Mouse (Mus musculus): ENCODE data around the gene Gdpgp1. TPM values are rescaled to one million over a fixed set of nuclear protein-coding genes. Genes with fewer than 3 reads are reported as not detected.

The Gdpgp1 gene
- total and polyA plus RNA-seq, 2 experiments from 2014 or later = 2.8 to 5.9 TPM

DNA sequence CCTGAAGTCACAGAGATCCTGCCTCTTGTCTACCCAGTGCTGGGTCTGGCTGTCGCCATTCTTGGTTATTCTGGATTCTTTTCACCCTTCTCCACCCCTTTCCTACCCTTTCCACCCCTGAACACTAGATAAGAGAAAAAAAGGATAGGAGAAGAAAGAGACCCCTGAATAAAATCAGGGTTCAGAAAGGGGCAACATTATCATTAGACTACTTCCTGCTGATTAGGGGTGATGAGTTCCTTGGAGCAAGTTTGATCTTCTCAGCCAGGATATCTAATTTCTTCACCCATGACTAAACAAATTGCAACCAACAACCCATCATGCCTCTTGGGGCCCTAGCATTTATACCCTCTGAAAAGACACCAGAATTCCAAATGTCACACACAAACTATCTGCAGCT, 35.1 kb downstream of the Gdpgp1 start:
- H3K4me3 ChIP-seq (ENCODE audit: low read depth, low read length) = no peak overlapping the region
- no peak for DNase-seq (ENCODE audit: low spot score)
- no peak overlapping the region for H3K27ac ChIP-seq (ENCODE audit: low read depth, low read length)
- H3K9me3 ChIP-seq (ENCODE audit: low read length) = no peaks in the 10 kb centered on the region
- no peak overlapping the region for H3K9ac ChIP-seq (replicated peaks; ENCODE audit: low read length, poor library complexity, severe bottlenecking)
- H3K36me3 ChIP-seq (ENCODE audit: insufficient read depth, low read length) = peaks cover 16% of the 10 kb centered on the region; the same call in 1 of the 2 replicates
- no peak for TF ChIP-seq CTCF (IDR thresholded peaks at IDR 0.05)
- 80% methylated on average over 1 of the region's 1 CpGs for WGBS
- H3K27me3 ChIP-seq (ENCODE audit: insufficient read depth, low read length) = no peaks in the 10 kb centered on the region
- H3K4me1 ChIP-seq (ENCODE audit: insufficient read depth, low read length) = peaks cover 13% of the 10 kb centered on the region
- no peak for ATAC-seq (ENCODE audit: low FRiP score)
- no peak overlapping the region for H3K4me2 ChIP-seq (ENCODE audit: low read depth, low read length, poor library complexity, severe bottlenecking)

DNA sequence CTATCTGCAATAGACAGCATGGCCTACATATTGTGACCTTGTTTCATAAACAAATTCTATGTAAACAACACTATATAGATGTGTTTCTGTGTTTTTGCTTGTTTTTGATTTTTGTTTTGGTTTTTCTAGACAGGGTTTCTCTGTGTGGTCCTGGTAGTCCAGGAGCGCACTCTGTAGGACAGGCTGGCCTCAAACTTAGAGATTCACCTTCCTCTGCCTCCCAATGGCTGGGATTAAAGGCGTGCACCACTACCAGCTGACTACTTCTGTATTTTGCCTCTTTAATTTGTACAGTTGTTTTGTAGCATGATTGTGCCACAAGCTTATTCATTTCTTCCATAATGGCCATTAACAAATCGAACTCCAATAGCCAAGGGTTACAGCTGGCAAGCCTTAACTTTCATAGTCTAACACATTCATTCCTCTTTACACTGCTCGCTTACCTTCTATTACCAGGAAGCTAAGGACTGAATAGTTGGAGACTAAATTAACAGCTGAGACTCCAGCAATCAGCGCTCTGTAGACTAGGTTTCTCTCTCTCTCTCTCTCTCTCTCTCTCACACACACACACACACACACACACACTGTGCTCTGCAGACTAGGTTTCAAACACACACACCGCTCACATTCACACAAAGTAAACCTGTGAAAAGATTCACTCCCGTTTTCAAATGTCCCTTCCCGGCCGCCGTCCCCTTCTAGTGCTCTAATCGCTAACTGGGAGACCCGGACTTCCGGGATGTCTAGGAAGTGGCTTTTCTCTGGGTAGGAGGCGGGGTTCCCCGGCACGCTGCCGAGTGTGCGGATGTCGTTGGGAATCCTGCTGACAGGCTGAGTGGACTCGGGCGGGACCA, 36.5 kb downstream of the Gdpgp1 start, which contains the start of gene Vps33b:
Gene Vps33b (plus strand): TSS at position 753 of the 854 bp plus-strand sequence.
- Histone ChIP-seq H3K9ac (replicated peaks; ENCODE audit: low read length, poor library complexity, severe bottlenecking) (peak within 1 kb of the TSS; percentile 68), H3K36me3 (ENCODE audit: insufficient read depth, low read length) (peaks cover 27% of the 10 kb centered on the region), H3K27me3 (ENCODE audit: insufficient read depth, low read length) (no peaks in the 10 kb centered on the region), H3K4me3 (ENCODE audit: low read depth, low read length) (peak within 1 kb of the TSS; percentile 54), H3K27ac (ENCODE audit: low read depth, low read length) (peak within 1 kb of the TSS; percentile 60), H3K4me2 (ENCODE audit: low read depth, low read length, poor library complexity, severe bottlenecking) (peak within 1 kb of the TSS; percentile 61), H3K4me1 (ENCODE audit: insufficient read depth, low read length) (peaks cover 13% of the 10 kb centered on the region), H3K9me3 (ENCODE audit: low read length) (no peaks in the 10 kb centered on the region)
- ATAC-seq (ENCODE audit: low FRiP score) (peak; percentile 91), DNase-seq (ENCODE audit: low spot score) (peak; percentile 95)
- TF ChIP-seq CTCF (IDR thresholded peaks at IDR 0.05) = 0 out of 2 replicates have a peak, but pooled peaks have one; percentile 5
- 5% methylated on average over 21 of the region's 21 CpGs for WGBS

DNA sequence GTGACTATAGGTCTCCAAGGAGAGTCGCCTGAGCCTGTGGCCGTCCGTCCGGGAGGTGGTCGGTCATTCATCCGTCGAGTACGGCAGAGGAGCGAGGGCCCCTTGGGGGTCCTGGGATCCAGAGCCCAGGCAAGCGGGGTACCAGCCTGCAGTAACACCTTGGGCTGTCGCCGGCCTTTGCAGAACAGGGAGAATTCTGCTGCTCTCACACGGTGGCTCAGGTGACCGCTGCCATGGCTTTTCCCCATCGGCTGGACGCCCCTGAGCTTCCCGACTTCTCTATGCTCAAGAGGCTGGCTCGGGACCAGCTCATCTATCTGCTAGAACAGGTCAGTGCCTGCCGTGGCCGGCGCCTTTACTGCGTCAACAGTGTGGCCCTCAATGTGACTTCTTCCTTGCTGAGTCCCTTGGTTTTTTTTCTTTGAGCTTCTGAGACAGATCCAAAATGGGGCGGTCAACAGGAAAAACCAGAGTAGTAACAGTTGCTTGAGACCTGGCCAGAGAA, 37.1 kb downstream of the Gdpgp1 start:
- H3K4me1 ChIP-seq (ENCODE audit: insufficient read depth, low read length) = peaks cover 13% of the 10 kb centered on the region
- H3K27ac ChIP-seq (ENCODE audit: low read depth, low read length) = peak overlapping the region; percentile 60
- H3K4me2 ChIP-seq (ENCODE audit: low read depth, low read length, poor library complexity, severe bottlenecking) = peak overlapping the region; percentile 61
- TF ChIP-seq CTCF (IDR thresholded peaks at IDR 0.05) = no peak
- H3K27me3 ChIP-seq (ENCODE audit: insufficient read depth, low read length) = no peaks in the 10 kb centered on the region
- DNase-seq (ENCODE audit: low spot score) = peak; percentile 52
- peak; percentile 78 for ATAC-seq (ENCODE audit: low FRiP score)
- peak overlapping the region; percentile 54 for H3K4me3 ChIP-seq (ENCODE audit: low read depth, low read length)
- H3K9me3 ChIP-seq (ENCODE audit: low read length) = no peaks in the 10 kb centered on the region
- peaks cover 23% of the 10 kb centered on the region for H3K36me3 ChIP-seq (ENCODE audit: insufficient read depth, low read length)
- WGBS = under 1% methylated on average over 23 of the region's 23 CpGs
- H3K9ac ChIP-seq (replicated peaks; ENCODE audit: low read length, poor library complexity, severe bottlenecking) = peak overlapping the region; percentile 68

DNA sequence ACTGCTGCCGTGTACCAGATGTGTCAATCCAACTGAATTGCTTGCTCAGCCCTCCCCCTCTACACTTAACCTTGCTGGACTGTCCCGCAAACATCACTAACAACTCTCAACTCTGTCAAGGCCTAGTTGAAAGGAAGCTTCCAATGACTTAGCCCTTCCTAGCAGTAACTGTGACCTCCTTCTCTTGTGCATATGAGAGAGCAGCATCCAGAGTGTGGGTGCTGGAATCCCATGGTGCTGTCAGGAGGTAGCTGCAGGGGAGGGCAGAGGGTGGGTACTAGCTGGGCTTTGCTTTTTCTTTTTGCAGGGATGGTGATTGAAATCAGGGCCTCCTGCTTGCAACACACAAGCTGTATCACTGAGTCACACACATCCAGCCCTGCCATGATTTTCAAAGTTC, 40.8 kb downstream of the Gdpgp1 start:
- H3K36me3 ChIP-seq (ENCODE audit: insufficient read depth, low read length) = peaks cover 42% of the 10 kb centered on the region
- no peaks in the 10 kb centered on the region for H3K27me3 ChIP-seq (ENCODE audit: insufficient read depth, low read length)
- no peak for DNase-seq (ENCODE audit: low spot score)
- 93% methylated on average over 2 of the region's 2 CpGs for WGBS
- peaks cover 5% of the 10 kb centered on the region; the same call in 1 of the 2 replicates for H3K9me3 ChIP-seq (ENCODE audit: low read length)
- no peak overlapping the region for H3K4me3 ChIP-seq (ENCODE audit: low read depth, low read length)
- H3K27ac ChIP-seq (ENCODE audit: low read depth, low read length) = no peak overlapping the region
- no peak overlapping the region for H3K4me2 ChIP-seq (ENCODE audit: low read depth, low read length, poor library complexity, severe bottlenecking)
- peaks cover 13% of the 10 kb centered on the region for H3K4me1 ChIP-seq (ENCODE audit: insufficient read depth, low read length)
- H3K9ac ChIP-seq (replicated peaks; ENCODE audit: low read length, poor library complexity, severe bottlenecking) = no peak overlapping the region
- TF ChIP-seq CTCF (IDR thresholded peaks at IDR 0.05) = no peak
- no peak for ATAC-seq (ENCODE audit: low FRiP score)

- DNase-seq (ENCODE audit: low spot score) (no peak), ATAC-seq (ENCODE audit: low FRiP score) (no peak)
- no peak overlapping the region for H3K4me2 ChIP-seq (ENCODE audit: low read depth, low read length, poor library complexity, severe bottlenecking)
- H3K9ac ChIP-seq (replicated peaks; ENCODE audit: low read length, poor library complexity, severe bottlenecking) = no peak overlapping the region
- no peaks in the 10 kb centered on the region for H3K4me1 ChIP-seq (ENCODE audit: insufficient read depth, low read length)
- H3K27ac ChIP-seq (ENCODE audit: low read depth, low read length) = no peak overlapping the region
- H3K4me3 ChIP-seq (ENCODE audit: low read depth, low read length) = no peak overlapping the region
- peaks cover 5% of the 10 kb centered on the region; the same call in 1 of the 2 replicates for H3K9me3 ChIP-seq (ENCODE audit: low read length)
- 99% methylated on average over 4 of the region's 4 CpGs for WGBS
- no peak for TF ChIP-seq CTCF (IDR thresholded peaks at IDR 0.05)
- no peaks in the 10 kb centered on the region for H3K27me3 ChIP-seq (ENCODE audit: insufficient read depth, low read length)
- H3K36me3 ChIP-seq (ENCODE audit: insufficient read depth, low read length) = peaks cover 54% of the 10 kb centered on the region
These were observed 43.7 kb downstream of the Gdpgp1 start for GRCm38 (mm10) chr7:80276374-80276773.

GRCm38 (mm10) chr7:80280032-80280431, 47.4 kb downstream of the Gdpgp1 start:
- no peaks in the 10 kb centered on the region for H3K4me1 ChIP-seq (ENCODE audit: insufficient read depth, low read length)
- WGBS = 89% methylated on average over 10 of the region's 10 CpGs
- no peak for ATAC-seq (ENCODE audit: low FRiP score)
- peaks cover 66% of the 10 kb centered on the region for H3K36me3 ChIP-seq (ENCODE audit: insufficient read depth, low read length)
- peaks cover 3% of the 10 kb centered on the region; the same call in 1 of the 2 replicates for H3K9me3 ChIP-seq (ENCODE audit: low read length)
- no peak overlapping the region for H3K9ac ChIP-seq (replicated peaks; ENCODE audit: low read length, poor library complexity, severe bottlenecking)
- no peak overlapping the region for H3K4me3 ChIP-seq (ENCODE audit: low read depth, low read length)
- DNase-seq (ENCODE audit: low spot score) = no peak
- no peak overlapping the region for H3K4me2 ChIP-seq (ENCODE audit: low read depth, low read length, poor library complexity, severe bottlenecking)
- no peak for TF ChIP-seq CTCF (IDR thresholded peaks at IDR 0.05)
- no peaks in the 10 kb centered on the region for H3K27me3 ChIP-seq (ENCODE audit: insufficient read depth, low read length)
- H3K27ac ChIP-seq (ENCODE audit: low read depth, low read length) = no peak overlapping the region

Measured in midbrain, postnatal 0 days (tissue).